Mouse (Mus musculus) forebrain, embryonic 10.5 days (tissue): ENCODE results near the gene Daam2. TPM values are rescaled to one million over a fixed set of nuclear protein-coding genes. Genes with fewer than 3 reads are reported as not detected.

Experiments used
- DNase-seq: peaks from one replicate; pipeline ENCODE4 v3.0.0-alpha.2; 2017; ENCODE audit warnings: low spot score; ENCODE audit errors: extremely low spot score
- H3K27ac ChIP-seq: fragments of 300-500 bp; sonication (generic); 2 replicates; pipeline ENCODE4 v1.5.1; 2016; ENCODE audit warnings: mild to moderate bottlenecking
- H3K27me3 ChIP-seq: fragments of 300-500 bp; sonication (generic); 2 replicates; pipeline ENCODE4 v1.6.1; 2016; ENCODE audit warnings: mild to moderate bottlenecking; ENCODE audit not compliant: poor library complexity, severe bottlenecking
- H3K36me3 ChIP-seq: fragments of 300-500 bp; sonication (generic); replicated peaks from 2 replicates; pipeline ENCODE4 v1.6.1; 2016; ENCODE audit warnings: mild to moderate bottlenecking, moderate library complexity
- H3K4me1 ChIP-seq: fragments of 300-500 bp; sonication (generic); 2 replicates; pipeline ENCODE4 v1.6.1; 2016
- H3K4me3 ChIP-seq: fragments of 300-500 bp; sonication (generic); 2 replicates; pipeline ENCODE4 v1.5.1; 2016; ENCODE audit warnings: mild to moderate bottlenecking, moderate library complexity
- H3K9me3 ChIP-seq: fragments of 300-500 bp; sonication (generic); 2 replicates; pipeline ENCODE4 v1.6.1; 2016; ENCODE audit warnings: mild to moderate bottlenecking, moderate library complexity
- WGBS: fragments of 180-500 bp; shearing (Covaris S2); methylation state at CpG from one replicate; pipeline ENCODE4 v1.1.7; 2016; 5-methylcytosine and 5-hydroxymethylcytosine counted together
- polyA plus RNA-seq: library from polyadenylated mRNA; unstranded; fragments of >200 nt; fragmentation: Nextera tagmentation; extraction: Ambion mirVana; gene quantifications from 2 replicates; pipeline ENCODE4 v1.2.1, GENCODE M21; 2016

Daam2 gene
- polyA plus RNA-seq, 1 experiment from 2014 or later, result 1.7 TPM

- no peaks in the 10 kb centered on the region for H3K27me3 ChIP-seq
- no peak for DNase-seq
- H3K9me3 ChIP-seq, result no peaks in the 10 kb centered on the region
- no peaks in the 10 kb centered on the region for H3K36me3 ChIP-seq
- 89% methylated on average over 6 of the region's 6 CpGs for WGBS
- H3K27ac ChIP-seq, result no peak overlapping the region
- H3K4me3 ChIP-seq, result no peak overlapping the region
- H3K4me1 ChIP-seq, result peaks cover 2% of the 10 kb centered on the region; the same call in 1 of the 2 replicates
Measured at GRCm38 (mm10) chr17:49503246-49503900, 60.8 kb downstream of the Daam2 start.

- no peak for DNase-seq
- Histone ChIP-seq H3K4me1 (peaks cover 5% of the 10 kb centered on the region; the same call in 1 of the 2 replicates), H3K36me3 (no peaks in the 10 kb centered on the region), H3K9me3 (no peaks in the 10 kb centered on the region), H3K27me3 (no peaks in the 10 kb centered on the region), H3K27ac (no peak overlapping the region), H3K4me3 (no peak overlapping the region)
- WGBS, result 79% methylated on average over 2 of the region's 2 CpGs
Measured at GRCm38 (mm10) chr17:49500234-49500633, 63.9 kb downstream of the Daam2 start.

GRCm38 (mm10) chr17:49499635-49500034 is 64.5 kb downstream of the Daam2 start:
- Histone ChIP-seq H3K4me1 (peaks cover 5% of the 10 kb centered on the region; the same call in 1 of the 2 replicates), H3K27me3 (no peaks in the 10 kb centered on the region), H3K36me3 (no peaks in the 10 kb centered on the region), H3K27ac (no peak overlapping the region), H3K4me3 (no peak overlapping the region), H3K9me3 (no peaks in the 10 kb centered on the region)
- 88% methylated on average over 2 of the region's 2 CpGs for WGBS
- no peak for DNase-seq

- no peaks in the 10 kb centered on the region for H3K27me3 ChIP-seq
- DNase-seq, result no peak
- H3K27ac ChIP-seq, result no peak overlapping the region
- H3K4me3 ChIP-seq, result no peak overlapping the region
- H3K36me3 ChIP-seq, result no peaks in the 10 kb centered on the region
- WGBS, result 66% methylated on average over 3 of the region's 3 CpGs
- peaks cover 5% of the 10 kb centered on the region; the same call in 1 of the 2 replicates for H3K4me1 ChIP-seq
- no peaks in the 10 kb centered on the region for H3K9me3 ChIP-seq
Measured at GRCm38 (mm10) chr17:49498169-49498568, 66.0 kb downstream of the Daam2 start.

GRCm38 (mm10) chr17:49493276-49493675 is 70.9 kb downstream of the Daam2 start:
- no peaks in the 10 kb centered on the region for H3K9me3 ChIP-seq
- H3K36me3 ChIP-seq, result no peaks in the 10 kb centered on the region
- peaks cover 3% of the 10 kb centered on the region; the same call in 1 of the 2 replicates for H3K4me1 ChIP-seq
- 91% methylated on average over 4 of the region's 4 CpGs for WGBS
- no peak overlapping the region for H3K4me3 ChIP-seq
- no peak for DNase-seq
- H3K27ac ChIP-seq, result no peak overlapping the region
- H3K27me3 ChIP-seq, result no peaks in the 10 kb centered on the region

GRCm38 (mm10) chr17:49489098-49489497 is 75.0 kb downstream of the Daam2 start:
- WGBS, result 88% methylated on average over 5 of the region's 5 CpGs
- Histone ChIP-seq H3K4me1 (peaks cover 4% of the 10 kb centered on the region; the same call in 1 of the 2 replicates), H3K27me3 (no peaks in the 10 kb centered on the region), H3K36me3 (no peaks in the 10 kb centered on the region), H3K4me3 (no peak overlapping the region), H3K9me3 (no peaks in the 10 kb centered on the region), H3K27ac (no peak overlapping the region)
- no peak for DNase-seq

- peaks cover 4% of the 10 kb centered on the region; the same call in 1 of the 2 replicates for H3K4me1 ChIP-seq
- no peaks in the 10 kb centered on the region for H3K36me3 ChIP-seq
- H3K27ac ChIP-seq, result no peak overlapping the region
- H3K9me3 ChIP-seq, result no peaks in the 10 kb centered on the region
- WGBS, result 92% methylated on average over 3 of the region's 3 CpGs
- no peak overlapping the region for H3K4me3 ChIP-seq
- no peak for DNase-seq
- H3K27me3 ChIP-seq, result no peaks in the 10 kb centered on the region
Measured at GRCm38 (mm10) chr17:49484435-49484834, 79.7 kb downstream of the Daam2 start.

- Histone ChIP-seq H3K27me3 (no peaks in the 10 kb centered on the region), H3K36me3 (no peaks in the 10 kb centered on the region), H3K4me1 (peaks cover 4% of the 10 kb centered on the region; the same call in 1 of the 2 replicates), H3K9me3 (no peaks in the 10 kb centered on the region), H3K4me3 (no peak overlapping the region), H3K27ac (no peak overlapping the region)
- no peak for DNase-seq
- 92% methylated on average over 3 of the region's 3 CpGs for WGBS
Measured at GRCm38 (mm10) chr17:49481876-49482275, 82.3 kb downstream of the Daam2 start.

- H3K36me3 ChIP-seq, result no peaks in the 10 kb centered on the region
- WGBS, result 88% methylated on average over 4 of the region's 4 CpGs
- H3K9me3 ChIP-seq, result no peaks in the 10 kb centered on the region
- H3K27me3 ChIP-seq, result no peaks in the 10 kb centered on the region
- DNase-seq, result no peak
- no peak overlapping the region for H3K27ac ChIP-seq
- peaks cover 8% of the 10 kb centered on the region for H3K4me1 ChIP-seq
- no peak overlapping the region for H3K4me3 ChIP-seq
Measured at GRCm38 (mm10) chr17:49477370-49477769, 86.8 kb downstream of the Daam2 start.

GRCm38 (mm10) chr17:49475174-49475573 is 89.0 kb downstream of the Daam2 start:
- no peak for DNase-seq
- Histone ChIP-seq H3K36me3 (no peaks in the 10 kb centered on the region), H3K27ac (no peak overlapping the region), H3K27me3 (no peaks in the 10 kb centered on the region), H3K4me1 (peaks cover 11% of the 10 kb centered on the region), H3K9me3 (no peaks in the 10 kb centered on the region), H3K4me3 (no peak overlapping the region)
- 89% methylated on average over 1 of the region's 1 CpGs for WGBS

GRCm38 (mm10) chr17:49474051-49474450 is 90.1 kb downstream of the Daam2 start:
- no peaks in the 10 kb centered on the region for H3K9me3 ChIP-seq
- H3K36me3 ChIP-seq, result no peaks in the 10 kb centered on the region
- no peak for DNase-seq
- H3K27me3 ChIP-seq, result no peaks in the 10 kb centered on the region
- H3K4me1 ChIP-seq, result peaks cover 11% of the 10 kb centered on the region
- WGBS, result 93% methylated on average over 4 of the region's 4 CpGs
- H3K4me3 ChIP-seq, result no peak overlapping the region
- no peak overlapping the region for H3K27ac ChIP-seq

- H3K4me3 ChIP-seq, result no peak overlapping the region
- no peaks in the 10 kb centered on the region for H3K27me3 ChIP-seq
- DNase-seq, result no peak
- H3K36me3 ChIP-seq, result no peaks in the 10 kb centered on the region
- H3K27ac ChIP-seq, result peak overlapping the region; percentile 54
- H3K4me1 ChIP-seq, result peaks cover 11% of the 10 kb centered on the region
- 66% methylated on average over 8 of the region's 8 CpGs for WGBS
- no peaks in the 10 kb centered on the region for H3K9me3 ChIP-seq
Measured at GRCm38 (mm10) chr17:49472626-49473025, 91.5 kb downstream of the Daam2 start.

GRCm38 (mm10) chr17:49468223-49468622 is 95.9 kb downstream of the Daam2 start:
- DNase-seq, result peak; percentile 41
- Histone ChIP-seq H3K27me3 (no peaks in the 10 kb centered on the region), H3K4me3 (no peak overlapping the region), H3K27ac (no peak overlapping the region), H3K36me3 (no peaks in the 10 kb centered on the region), H3K9me3 (no peaks in the 10 kb centered on the region), H3K4me1 (peaks cover 11% of the 10 kb centered on the region)
- 35% methylated on average over 4 of the region's 4 CpGs for WGBS
